ENCODE assay signal across 7 mouse cellular contexts in genomic region chr19:41829381-41830105, GRCm38 (mm10). TPM values are rescaled to one million over a fixed set of nuclear protein-coding genes. Genes with fewer than 3 reads are reported as not detected.
DNase-seq lines count a peak whose midpoint lies in the region; ATAC-seq and TF ChIP-seq lines count a peak whose summit lies in the region.

Gene Frat1, plus strand, starts transcription at chr19:41829970.

- H3K9me3 ChIP-seq in intestine, embryonic 16.5 days (ENCODE audit: control insufficient read depth, low read length) = no peaks in the 10 kb centered on the region
- no peaks in the 10 kb centered on the region for H3K9me3 ChIP-seq in midbrain, embryonic 12.5 days

- DNase-seq in adrenal gland, adult 2 months = peak; percentile 93
- DNase-seq in embryo, embryonic 11.5 days (ENCODE audit: low read depth, low spot score) = peak; percentile 77
- peak; percentile 53 to 80 for DNase-seq in gastrocnemius, postnatal 4 days (ENCODE audit: low spot score in 2 of 2)
- DNase-seq in left cerebral cortex, postnatal 4 days = peak; percentile 90

- no peaks in the 10 kb centered on the region for H3K36me3 ChIP-seq in intestine, embryonic 16.5 days (ENCODE audit: control insufficient read depth, insufficient read depth, low read length)
- H3K36me3 ChIP-seq in midbrain, embryonic 12.5 days = no peaks in the 10 kb centered on the region
- no peaks in the 10 kb centered on the region for H3K36me3 ChIP-seq in small intestine, adult 2 months (ENCODE audit: control insufficient read depth, insufficient read depth, low read length)

- H3K27me3 ChIP-seq in intestine, embryonic 16.5 days (replicated peaks; ENCODE audit: control insufficient read depth, insufficient read depth, low read length) = no peaks in the 10 kb centered on the region
- H3K27me3 ChIP-seq in midbrain, embryonic 12.5 days = peaks cover 28% of the 10 kb centered on the region
- no peaks in the 10 kb centered on the region for H3K27me3 ChIP-seq in small intestine, adult 2 months (ENCODE audit: control insufficient read depth, insufficient read depth, low read length)

- peaks cover 10% of the 10 kb centered on the region for H3K4me1 ChIP-seq in intestine, embryonic 16.5 days (ENCODE audit: control insufficient read depth, insufficient read depth, low read length)
- H3K4me1 ChIP-seq in midbrain, embryonic 12.5 days = peaks cover 29% of the 10 kb centered on the region
- H3K4me1 ChIP-seq in small intestine, adult 2 months (ENCODE audit: control insufficient read depth, insufficient read depth, insufficient read length, low read length) = peaks cover 5% of the 10 kb centered on the region

- H3K4me2 ChIP-seq in intestine, embryonic 16.5 days (ENCODE audit: low read depth, low read length) = peak within 1 kb of the TSS; percentile 91
- peak within 1 kb of the TSS; percentile 98 for H3K4me2 ChIP-seq in midbrain, embryonic 12.5 days (replicated peaks)

- peak within 1 kb of the TSS; percentile 80 for H3K9ac ChIP-seq in intestine, embryonic 16.5 days (ENCODE audit: low read depth, low read length)
- peak within 1 kb of the TSS; percentile 88 for H3K9ac ChIP-seq in midbrain, embryonic 12.5 days (replicated peaks)

- peak; percentile 43; the same call in 1 of the 2 replicates for TF ChIP-seq POLR2A in small intestine, adult 2 months (IDR thresholded peaks at IDR 0.05; ENCODE audit: low read depth, low read length)

- TF ChIP-seq CTCF in small intestine, adult 2 months (IDR thresholded peaks at IDR 0.05; ENCODE audit: extremely low read depth, insufficient read length, insufficient replicate concordance, low read depth, low read length) = no peak

- intact Hi-C loops in left cerebral cortex, postnatal 4 days (cut with DNase I) = no loop called here

- H3K4me3 ChIP-seq in intestine, embryonic 16.5 days (ENCODE audit: low read length) = peak within 1 kb of the TSS; percentile 77
- peak within 1 kb of the TSS; percentile 79 for H3K4me3 ChIP-seq in midbrain, embryonic 12.5 days
- H3K4me3 ChIP-seq in small intestine, adult 2 months (ENCODE audit: low read depth, low read length) = peak within 1 kb of the TSS; percentile 76

- peak within 1 kb of the TSS; percentile 93 for H3K27ac ChIP-seq in intestine, embryonic 16.5 days (ENCODE audit: low read length)
- peak within 1 kb of the TSS; percentile 92 for H3K27ac ChIP-seq in midbrain, embryonic 12.5 days (replicated peaks)
- H3K27ac ChIP-seq in small intestine, adult 2 months (ENCODE audit: insufficient read depth, low read depth, low read length) = peak within 1 kb of the TSS; percentile 93

- ATAC-seq in intestine, embryonic 16.5 days = peak; percentile 93
- peak; percentile 96 for ATAC-seq in midbrain, embryonic 12.5 days (ENCODE audit: low FRiP score, low read depth)

- under 1% methylated on average over 39 of the region's 39 CpGs for WGBS in intestine, embryonic 16.5 days
- WGBS in midbrain, embryonic 12.5 days = under 1% methylated on average over 27 of the region's 39 CpGs
- under 1% methylated on average over 39 of the region's 39 CpGs for WGBS in small intestine, adult 2 months

RNA-seq across cellular contexts. Expression of gene Frat1, which starts in this region (rescaled TPM):
- 10 to 100 TPM in 1 of 2 experiments, 1 to 10 TPM in 1; 3.8 to 10.8 TPM for total RNA-seq in adrenal gland, adult 2 months (2021)
- polyA plus RNA-seq in adrenal gland, adult 2 months (2012; rRNA removed) = 9.7 and 14.7 TPM in 2 replicates
- total RNA-seq in gastrocnemius, postnatal 4 days (2021) = 1 to 10 TPM; 4.6 to 6.7 TPM
- polyA plus RNA-seq in intestine, embryonic 16.5 days (2015; fragmentation: Nextera tagmentation; extraction: Ambion mirVana) = 11.9 and 12.2 TPM in 2 replicates
- total RNA-seq in left cerebral cortex, postnatal 4 days (2021) = 10 to 100 TPM; 20.4 to 21.7 TPM
- polyA plus RNA-seq in midbrain, embryonic 12.5 days (2016; fragmentation: Nextera tagmentation; extraction: Ambion mirVana) = 15.5 and 18.6 TPM in 2 replicates
- 8.1 and 29.1 TPM in 2 replicates for polyA plus RNA-seq in small intestine, adult 2 months (2012; rRNA removed)

Comparison
In these comparisons a context has a peak if more than half of its experiments do, and no peak if none do; other contexts are left out.
1. Peak in every context shown above with its lines: DNase-seq, ATAC-seq, H3K4me3 ChIP-seq and H3K27ac ChIP-seq.